Mouse (Mus musculus): ENCODE measurements at regions not wholly inside any gene's neighbourhood (a gene's known extent, or its start where the extent isn't known, plus 50 kb on each side); places are given as distances from the start of the nearest gene placed in this dataset.
A peak's percentile ranks its signal among the peaks of the same experiment; 100 is the strongest.

GRCm38 (mm10) chr12:22802011-22802410, 978.1 kb downstream of the Gm10330 start:
- DNase-seq: peak; percentile 4
